Mouse (Mus musculus) midbrain, embryonic 15.5 days (tissue): ENCODE measurements around the gene Cdkn2a. TPM values are rescaled to one million over a fixed set of nuclear protein-coding genes. Genes with fewer than 3 reads are reported as not detected.

ENCODE experiments used
- ATAC-seq: fragments of 200-750 bp; cut with Nextera tagmentation; replicated peaks from 2 replicates; pipeline ENCODE4 v1.8.0; 2017; ENCODE audit warnings: moderate TSS enrichment
- H3K27ac ChIP-seq: fragments of 300-500 bp; sonication (generic); 2 replicates; pipeline ENCODE4 v1.5.1; 2015; ENCODE audit warnings: mild to moderate bottlenecking, inconsistent platforms
- H3K27me3 ChIP-seq: fragments of 300-500 bp; sonication (generic); replicated peaks from 2 replicates; pipeline ENCODE4 v1.6.1; 2015; ENCODE audit warnings: inconsistent platforms
- H3K36me3 ChIP-seq: fragments of 300-500 bp; sonication (generic); replicated peaks from 2 replicates; pipeline ENCODE4 v1.6.1; 2015; ENCODE audit warnings: inconsistent platforms
- H3K4me1 ChIP-seq: fragments of 300-500 bp; sonication (generic); 2 replicates; pipeline ENCODE4 v1.6.1; 2015; ENCODE audit warnings: inconsistent platforms
- H3K4me2 ChIP-seq: fragments of 300-500 bp; sonication (generic); 2 replicates; pipeline ENCODE4 v1.6.1; 2015; ENCODE audit warnings: inconsistent platforms, mild to moderate bottlenecking, moderate library complexity
- H3K4me3 ChIP-seq: fragments of 300-500 bp; sonication (generic); 2 replicates; pipeline ENCODE4 v1.5.1; 2015; ENCODE audit warnings: mild to moderate bottlenecking, inconsistent platforms
- H3K9ac ChIP-seq: fragments of 300-500 bp; sonication (generic); 2 replicates; pipeline ENCODE4 v1.6.1; 2015; ENCODE audit warnings: mild to moderate bottlenecking, inconsistent platforms
- H3K9me3 ChIP-seq: fragments of 300-500 bp; sonication (generic); 2 replicates; pipeline ENCODE4 v1.6.1; 2016; ENCODE audit warnings: inconsistent platforms
- WGBS: fragments of 180-500 bp; shearing (Covaris S2); methylation state at CpG from one replicate; pipeline ENCODE4 v1.1.7; 2015; ENCODE audit warnings: mixed read lengths; 5-methylcytosine and 5-hydroxymethylcytosine counted together
- polyA plus RNA-seq: library from polyadenylated mRNA; unstranded; fragments of >200 nt; fragmentation: Nextera tagmentation; extraction: Ambion mirVana; gene quantifications from 2 replicates; pipeline ENCODE4 v1.2.1, GENCODE M21; 2015

Cdkn2a gene
- not detected in 2 replicates for polyA plus RNA-seq

- Histone ChIP-seq H3K4me3 (peak within 1 kb of the TSS; percentile 50), H3K9me3 (no peaks in the 10 kb centered on the region), H3K4me2 (peak within 1 kb of the TSS; percentile 93), H3K9ac (peak within 1 kb of the TSS; percentile 8; the same call in 1 of the 2 replicates), H3K27me3 (peaks cover 87% of the 10 kb centered on the region), H3K27ac (no peak within 1 kb of the TSS), H3K36me3 (no peaks in the 10 kb centered on the region), H3K4me1 (peaks cover 16% of the 10 kb centered on the region)
- peak; percentile 89 for ATAC-seq
- WGBS: under 1% methylated on average over 106 of the region's 117 CpGs
Measured at GRCm38 (mm10) chr4:89294486-89295440, at the start of gene Cdkn2a. Gene Cdkn2a (minus strand): TSS chr4:89294653.

GRCm38 (mm10) chr4:89313461-89313860 lies 19.0 kb upstream of the Cdkn2a start:
- Histone ChIP-seq H3K9ac (no peak overlapping the region), H3K4me2 (no peak overlapping the region), H3K4me1 (peaks cover 10% of the 10 kb centered on the region), H3K27me3 (peaks cover 58% of the 10 kb centered on the region), H3K36me3 (no peaks in the 10 kb centered on the region), H3K4me3 (no peak overlapping the region), H3K27ac (no peak overlapping the region), H3K9me3 (no peaks in the 10 kb centered on the region)
- 20% methylated on average over 13 of the region's 13 CpGs for WGBS
- ATAC-seq: no peak

GRCm38 (mm10) chr4:89310491-89311254 lies 16.2 kb upstream of the Cdkn2a start, which contains the start of gene Cdkn2b:
Gene Cdkn2b (minus strand): TSS chr4:89311039.
- H3K9ac ChIP-seq: no peak within 1 kb of the TSS
- H3K27me3 ChIP-seq: peaks cover 86% of the 10 kb centered on the region
- no peaks in the 10 kb centered on the region for H3K9me3 ChIP-seq
- H3K4me2 ChIP-seq: peak within 1 kb of the TSS; percentile 72
- peak within 1 kb of the TSS; percentile 42 for H3K4me3 ChIP-seq
- no peak within 1 kb of the TSS for H3K27ac ChIP-seq
- under 1% methylated on average over 61 of the region's 61 CpGs for WGBS
- peaks cover 10% of the 10 kb centered on the region for H3K4me1 ChIP-seq
- no peaks in the 10 kb centered on the region for H3K36me3 ChIP-seq
- peak; percentile 91 for ATAC-seq

- Histone ChIP-seq H3K27ac (no peak overlapping the region), H3K4me1 (peaks cover 10% of the 10 kb centered on the region), H3K4me2 (peak overlapping the region; percentile 72), H3K9me3 (no peaks in the 10 kb centered on the region), H3K27me3 (peaks cover 91% of the 10 kb centered on the region), H3K36me3 (no peaks in the 10 kb centered on the region), H3K4me3 (peak overlapping the region; percentile 42; the same call in 1 of the 2 replicates), H3K9ac (no peak overlapping the region)
- no peak for ATAC-seq
- WGBS: 2% methylated on average over 11 of the region's 11 CpGs
Measured at GRCm38 (mm10) chr4:89309996-89310395, 15.5 kb upstream of the Cdkn2a start.

- ATAC-seq: no peak
- Histone ChIP-seq H3K9ac (no peak overlapping the region), H3K4me1 (peaks cover 10% of the 10 kb centered on the region), H3K27ac (no peak overlapping the region), H3K27me3 (peaks cover 94% of the 10 kb centered on the region), H3K36me3 (no peaks in the 10 kb centered on the region), H3K9me3 (no peaks in the 10 kb centered on the region), H3K4me2 (no peak overlapping the region), H3K4me3 (no peak overlapping the region)
- WGBS: 11% methylated on average over 3 of the region's 3 CpGs
Measured at GRCm38 (mm10) chr4:89308001-89308400, 13.5 kb upstream of the Cdkn2a start.

GRCm38 (mm10) chr4:89306798-89307365 lies 12.4 kb upstream of the Cdkn2a start:
- peaks cover 10% of the 10 kb centered on the region for H3K4me1 ChIP-seq
- under 1% methylated on average over 25 of the region's 25 CpGs for WGBS
- no peak for ATAC-seq

GRCm38 (mm10) chr4:89305691-89306090 lies 11.2 kb upstream of the Cdkn2a start:
- no peaks in the 10 kb centered on the region for H3K9me3 ChIP-seq
- H3K27ac ChIP-seq: no peak overlapping the region
- H3K36me3 ChIP-seq: no peaks in the 10 kb centered on the region
- no peak for ATAC-seq
- H3K9ac ChIP-seq: no peak overlapping the region
- H3K4me1 ChIP-seq: peaks cover 7% of the 10 kb centered on the region
- H3K4me2 ChIP-seq: no peak overlapping the region
- no peak overlapping the region for H3K4me3 ChIP-seq
- WGBS: 5% methylated on average over 3 of the region's 3 CpGs
- peaks cover 90% of the 10 kb centered on the region for H3K27me3 ChIP-seq

More at GRCm38 (mm10) chr4:89306798-89307365, 12.4 kb upstream of the Cdkn2a start:
- no peak overlapping the region for H3K27ac ChIP-seq
- H3K9ac ChIP-seq: no peak overlapping the region
- H3K9me3 ChIP-seq: no peaks in the 10 kb centered on the region
- no peaks in the 10 kb centered on the region for H3K36me3 ChIP-seq
- no peak overlapping the region for H3K4me2 ChIP-seq
- H3K27me3 ChIP-seq: peaks cover 94% of the 10 kb centered on the region
- H3K4me3 ChIP-seq: no peak overlapping the region

GRCm38 (mm10) chr4:89303281-89303995 lies 9.0 kb upstream of the Cdkn2a start:
- under 1% methylated on average over 14 of the region's 14 CpGs for WGBS
- Histone ChIP-seq H3K4me2 (no peak overlapping the region), H3K9me3 (no peaks in the 10 kb centered on the region), H3K27ac (no peak overlapping the region), H3K9ac (no peak overlapping the region), H3K36me3 (no peaks in the 10 kb centered on the region), H3K4me1 (no peaks in the 10 kb centered on the region), H3K27me3 (peaks cover 89% of the 10 kb centered on the region), H3K4me3 (no peak overlapping the region)
- no peak for ATAC-seq

- Histone ChIP-seq H3K27me3 (peaks cover 86% of the 10 kb centered on the region), H3K4me2 (no peak overlapping the region), H3K4me3 (no peak overlapping the region), H3K4me1 (no peaks in the 10 kb centered on the region), H3K9ac (no peak overlapping the region), H3K27ac (no peak overlapping the region), H3K36me3 (no peaks in the 10 kb centered on the region), H3K9me3 (no peaks in the 10 kb centered on the region)
- WGBS: 8% methylated on average over 1 of the region's 1 CpGs
- no peak for ATAC-seq
Measured at GRCm38 (mm10) chr4:89302129-89302528, 7.7 kb upstream of the Cdkn2a start.

- H3K4me1 ChIP-seq: peaks cover 9% of the 10 kb centered on the region
- no peak overlapping the region for H3K4me3 ChIP-seq
- no peaks in the 10 kb centered on the region for H3K9me3 ChIP-seq
- H3K27ac ChIP-seq: no peak overlapping the region
- H3K36me3 ChIP-seq: no peaks in the 10 kb centered on the region
- 0% methylated on average over 2 of the region's 2 CpGs for WGBS
- H3K9ac ChIP-seq: no peak overlapping the region
- ATAC-seq: no peak
- no peak overlapping the region for H3K4me2 ChIP-seq
- peaks cover 88% of the 10 kb centered on the region for H3K27me3 ChIP-seq
Measured at GRCm38 (mm10) chr4:89299721-89300120, 5.3 kb upstream of the Cdkn2a start.

GRCm38 (mm10) chr4:89295441-89296220 lies 1.2 kb upstream of the Cdkn2a start:
- H3K9ac ChIP-seq: 0 out of 2 replicates have a peak overlapping the region, but pooled peaks have one; percentile 8
- H3K4me2 ChIP-seq: peak overlapping the region; percentile 93
- H3K9me3 ChIP-seq: no peaks in the 10 kb centered on the region
- WGBS: 2% methylated on average over 31 of the region's 31 CpGs
- H3K4me1 ChIP-seq: peaks cover 16% of the 10 kb centered on the region
- peak; percentile 43; the same call in 1 of the 2 replicates for ATAC-seq
- H3K4me3 ChIP-seq: peak overlapping the region; percentile 50
- peaks cover 87% of the 10 kb centered on the region for H3K27me3 ChIP-seq
- no peaks in the 10 kb centered on the region for H3K36me3 ChIP-seq
- H3K27ac ChIP-seq: no peak overlapping the region
